Mouse (Mus musculus) left cerebral cortex, postnatal 14 days (tissue): ENCODE measurements around the gene Ptprk. TPM values are rescaled to one million over a fixed set of nuclear protein-coding genes. Genes with fewer than 3 reads are reported as not detected.
A peak's percentile ranks its signal among the peaks of the same experiment; 100 is the strongest.

Source experiments
- DNase-seq, 2 experiments: peaks; one replicate each; pipeline ENCODE4 v3.0.0; 2021 to 2022; ENCODE audit warnings: low spot score in 2 of 2, mixed read lengths in 1 of 2
- intact Hi-C: fragments of 180-260 bp; cut with DNase I; formaldehyde crosslinking; loops from one replicate; pipeline ENCODE4 v1.15.1; 2025
- total RNA-seq, 2 experiments: library from RNA; stranded (reverse); gene quantifications; 2 replicates each; pipeline ENCODE4 v1.2.3; 2021

Ptprk gene
- total RNA-seq, 2 experiments from 2014 or later = 95.9 to 115 TPM

GRCm38 (mm10) chr10:28167097-28167496, 92.5 kb downstream of the Ptprk start:
- intact Hi-C loops = no loop called here
- no peak for DNase-seq

GRCm38 (mm10) chr10:28171196-28171595, 96.6 kb downstream of the Ptprk start:
- DNase-seq = no peak
- intact Hi-C loops = no loop called here

GRCm38 (mm10) chr10:28178876-28179275, 104.3 kb downstream of the Ptprk start:
- intact Hi-C loops = no loop called here
- DNase-seq = peak; percentile 22 to 23

GRCm38 (mm10) chr10:28182081-28182480, 107.5 kb downstream of the Ptprk start:
- intact Hi-C loops = no loop called here
- DNase-seq = no peak

GRCm38 (mm10) chr10:28184675-28185074, 110.1 kb downstream of the Ptprk start:
- DNase-seq = no peak
- intact Hi-C loops = no loop called here

GRCm38 (mm10) chr10:28185326-28185725, 110.7 kb downstream of the Ptprk start:
- intact Hi-C loops = no loop called here
- DNase-seq = no peak

- no peak for DNase-seq
- intact Hi-C loops = no loop called here
Measured at GRCm38 (mm10) chr10:28186018-28186800, 111.6 kb downstream of the Ptprk start.

- intact Hi-C loops = no loop called here
- DNase-seq = no peak
Measured at GRCm38 (mm10) chr10:28191440-28191839, 116.8 kb downstream of the Ptprk start.

GRCm38 (mm10) chr10:28193630-28194029, 119.0 kb downstream of the Ptprk start:
- intact Hi-C loops = no loop called here
- no peak for DNase-seq

- DNase-seq = no peak
- intact Hi-C loops = no loop called here
Measured at GRCm38 (mm10) chr10:28200609-28201008, 126.0 kb downstream of the Ptprk start.

GRCm38 (mm10) chr10:28209394-28209793, 134.8 kb downstream of the Ptprk start:
- no peak for DNase-seq
- intact Hi-C loops = no loop called here

- intact Hi-C loops = no loop called here
- DNase-seq = no peak
Measured at GRCm38 (mm10) chr10:28212083-28212482, 137.5 kb downstream of the Ptprk start.

- DNase-seq = no peak
- intact Hi-C loops = no loop called here
Measured at GRCm38 (mm10) chr10:28215153-28215552, 140.5 kb downstream of the Ptprk start.

- DNase-seq = no peak
- intact Hi-C loops = no loop called here
Measured at GRCm38 (mm10) chr10:28223602-28224001, 149.0 kb downstream of the Ptprk start.

GRCm38 (mm10) chr10:28224376-28224775, 149.8 kb downstream of the Ptprk start:
- no peak for DNase-seq
- intact Hi-C loops = no loop called here

GRCm38 (mm10) chr10:28225536-28226075, 151.0 kb downstream of the Ptprk start:
- intact Hi-C loops = no loop called here
- DNase-seq = no peak

GRCm38 (mm10) chr10:28227732-28228131, 153.1 kb downstream of the Ptprk start:
- no peak for DNase-seq
- intact Hi-C loops = no loop called here

- no peak for DNase-seq
- intact Hi-C loops = no loop called here
Measured at GRCm38 (mm10) chr10:28228208-28228607, 153.6 kb downstream of the Ptprk start.

- intact Hi-C loops = no loop called here
- no peak for DNase-seq
Measured at GRCm38 (mm10) chr10:28232273-28233167, 157.9 kb downstream of the Ptprk start.

- DNase-seq = no peak
- intact Hi-C loops = no loop called here
Measured at GRCm38 (mm10) chr10:28249047-28249446, 174.4 kb downstream of the Ptprk start.
